Mouse (Mus musculus) gastrocnemius, postnatal 14 days (tissue): Measurements from ENCODE around the gene Aip. TPM values are rescaled to one million over a fixed set of nuclear protein-coding genes. Genes with fewer than 3 reads are reported as not detected.
"Not testable (repeated sequence)": the region's sequence is repeated elsewhere in the genome, so short reads cannot be mapped to it uniquely, and the experiment has no call there.

ENCODE experiments used
- DNase-seq: peaks from one replicate; pipeline ENCODE4 v3.0.0; 2021; ENCODE audit warnings: mixed read lengths
- intact Hi-C: fragments of 180-260 bp; cut with DNase I; formaldehyde crosslinking; loops from one replicate; pipeline ENCODE4 v1.15.1; 2025; ENCODE audit warnings: low total_unique reads
- total RNA-seq, 2 experiments: library from RNA; stranded (reverse); gene quantifications; 2 replicates each; pipeline ENCODE4 v1.2.3; 2021

Aip gene
- total RNA-seq, 2 experiments from 2014 or later = 51.4 to 57.9 TPM

GRCm38 (mm10) chr19:4082219-4082965 is 43.3 kb downstream of the Aip start:
- no peak for DNase-seq
- intact Hi-C loops = loop anchor here (5.0 kb wide), 1 partner anchor 65 kb away; no protein-coding TSS in a partner anchor

GRCm38 (mm10) chr19:4081394-4081793 is 44.3 kb downstream of the Aip start, which contains the start of gene Cabp2:
Gene Cabp2, plus strand, starts transcription at chr19:4081578.
- DNase-seq = no peak

GRCm38 (mm10) chr19:4080511-4081009 is 45.1 kb downstream of the Aip start:
- intact Hi-C loops = loop anchor here (5.0 kb wide), 1 partner anchor 63 kb away; no protein-coding TSS in a partner anchor
- DNase-seq = no peak

More at GRCm38 (mm10) chr19:4081394-4081793, 44.3 kb downstream of the Aip start, which contains the start of gene Cabp2:
- intact Hi-C loops = loop anchor here (5.0 kb wide), 1 partner anchor 64 kb away; no protein-coding TSS in a partner anchor

- intact Hi-C loops = no loop called here
- no peak for DNase-seq
Measured at GRCm38 (mm10) chr19:4079594-4079993, 46.1 kb downstream of the Aip start.

GRCm38 (mm10) chr19:4075531-4075930 is 50.1 kb downstream of the Aip start:
- intact Hi-C loops = no loop called here
- DNase-seq = no peak

GRCm38 (mm10) chr19:4072706-4073424 is 52.8 kb downstream of the Aip start:
- no peak for DNase-seq
- intact Hi-C loops = no loop called here

GRCm38 (mm10) chr19:4071406-4071805 is 54.3 kb downstream of the Aip start:
- intact Hi-C loops = no loop called here
- DNase-seq = no peak

GRCm38 (mm10) chr19:4070756-4071155 is 54.9 kb downstream of the Aip start:
- intact Hi-C loops = no loop called here

GRCm38 (mm10) chr19:4070311-4070710 is 55.3 kb downstream of the Aip start:
- intact Hi-C loops = no loop called here
- DNase-seq = no peak

More at GRCm38 (mm10) chr19:4070756-4071155, 54.9 kb downstream of the Aip start:
- no peak for DNase-seq

- DNase-seq = no peak
- intact Hi-C loops = no loop called here
Measured at GRCm38 (mm10) chr19:4068717-4069410, 56.8 kb downstream of the Aip start.

- DNase-seq, intact Hi-C loops: not testable (repeated sequence)
Measured at GRCm38 (mm10) chr19:4068242-4068641, 57.4 kb downstream of the Aip start.

- no peak for DNase-seq
- intact Hi-C loops = no loop called here
Measured at GRCm38 (mm10) chr19:4066877-4067276, 58.8 kb downstream of the Aip start.

- intact Hi-C loops = no loop called here
- DNase-seq = no peak
Measured at GRCm38 (mm10) chr19:4066280-4066679, 59.4 kb downstream of the Aip start.

GRCm38 (mm10) chr19:4064501-4064900 is 61.2 kb downstream of the Aip start:
- DNase-seq, intact Hi-C loops: not testable (repeated sequence)

Other genes with a start within 250 kb of the Aip start
- gene Tcirg1, start 218.7 kb downstream of the Aip start, total RNA-seq = 1 to 10 TPM; 7.3 to 8.5 TPM
- 100 to 1,000 TPM; 206 to 256 TPM for gene Ndufs8, start 213.1 kb downstream of the Aip start, total RNA-seq
- 1 to 10 TPM; 2.1 to 2.5 TPM for gene Aldh3b1, start 196.1 kb downstream of the Aip start, total RNA-seq
- gene Unc93b1, start 190.7 kb downstream of the Aip start, total RNA-seq = 10 to 100 TPM; 13.7 to 13.8 TPM
- gene Aldh3b3, start 167.2 kb downstream of the Aip start, total RNA-seq = not detected
- gene Aldh3b2, start 153.5 kb downstream of the Aip start, total RNA-seq = under 1 TPM; 0.38 to 0.80 TPM
- gene Acy3, start 139.3 kb downstream of the Aip start, total RNA-seq = 1 to 10 TPM; 3.6 to 4.2 TPM
- gene Tbx10, start 133.1 kb downstream of the Aip start, total RNA-seq = not detected
- gene Nudt8, start 125.3 kb downstream of the Aip start, total RNA-seq = 10 to 100 TPM; 19.2 to 19.6 TPM
- gene Gm49405, start 125.2 kb downstream of the Aip start, total RNA-seq = under 1 TPM; 0.18 to 0.31 TPM
- gene Doc2g, start 122.5 kb downstream of the Aip start, total RNA-seq = under 1 TPM; 0.57 to 0.84 TPM
- gene Ndufv1, start 113.1 kb downstream of the Aip start, total RNA-seq = 100 to 1,000 TPM; 365 to 434 TPM
- gene Gstp1, start 87.9 kb downstream of the Aip start, total RNA-seq = 100 to 1,000 TPM; 228 to 235 TPM
- 10 to 100 TPM; 72.8 to 85.9 TPM for gene Gstp2, start 79.8 kb downstream of the Aip start, total RNA-seq
- gene Gstp3, start 66.3 kb downstream of the Aip start, total RNA-seq = not detected
- gene Cabp2, start 44.3 kb downstream of the Aip start, total RNA-seq = not detected
- 10 to 100 TPM; 17.3 to 17.5 TPM for gene Cdk2ap2, start 28.7 kb downstream of the Aip start, total RNA-seq
- 1 to 10 TPM; 3.7 to 4.2 TPM for gene Pitpnm1, start 25.9 kb downstream of the Aip start, total RNA-seq
- gene Gpr152, start 13.9 kb upstream of the Aip start, total RNA-seq = not detected
- under 1 TPM in 1 of 2 experiments, not detected in 1; 0.14 TPM for gene Cabp4, start 18.2 kb upstream of the Aip start, total RNA-seq
- 10 to 100 TPM; 31.7 to 31.8 TPM for gene Coro1b, start 22.8 kb upstream of the Aip start, total RNA-seq
- under 1 TPM; 0.29 to 0.78 TPM for gene Ptprcap, start 27.7 kb upstream of the Aip start, total RNA-seq
- gene Rps6kb2, start 37.5 kb upstream of the Aip start, total RNA-seq = 10 to 100 TPM; 28.5 to 31.3 TPM
- gene Carns1, start 49.6 kb upstream of the Aip start, total RNA-seq = 10 to 100 TPM; 23.4 to 27.5 TPM
- gene Tbc1d10c, start 65.4 kb upstream of the Aip start, total RNA-seq = 1 to 10 TPM; 2.7 TPM
- 100 to 1,000 TPM; 266 to 269 TPM for gene Ppp1ca, start 66.2 kb upstream of the Aip start, total RNA-seq
- 1 to 10 TPM; 3.1 to 3.4 TPM for gene Rad9a, start 75.8 kb upstream of the Aip start, total RNA-seq
- gene Clcf1, start 88.4 kb upstream of the Aip start, total RNA-seq = 1 to 10 TPM in 1 of 2 experiments, under 1 TPM in 1; 0.58 to 1.2 TPM
- not detected for gene AC109138.7, start 88.5 kb upstream of the Aip start, total RNA-seq
- 10 to 100 TPM; 21.4 to 22.7 TPM for gene Pold4, start 106.0 kb upstream of the Aip start, total RNA-seq
- gene Ssh3, start 143.3 kb upstream of the Aip start, total RNA-seq = 1 to 10 TPM; 2.6 to 4.4 TPM
- gene Ankrd13d, start 157.3 kb upstream of the Aip start, total RNA-seq = under 1 TPM; 0.62 to 0.90 TPM
- 10 to 100 TPM; 31.8 to 36.4 TPM for gene Grk2, start 180.4 kb upstream of the Aip start, total RNA-seq